Mouse (Mus musculus) MEL (cell line): ENCODE measurements around the gene Rtn4rl1.

ENCODE experiments used
- CTCF ChIP-seq, 3 experiments: IDR thresholded peaks in 2 of 3; conservative IDR thresholded peaks in 1 of 3; 2 replicates each; pipeline ENCODE4 v1.5.1; 2011 to 2012; ENCODE audit warnings: low read length in 3 of 3, low read depth in 2 of 3, mild to moderate bottlenecking in 2 of 3, improper control_type of control experiment in 1 of 3, inconsistent platforms in 1 of 3, mixed read lengths in 1 of 3, moderate library complexity in 1 of 3; ENCODE audit not compliant: control insufficient read depth in 1 of 3, insufficient read depth in 1 of 3, poor library complexity in 1 of 3, severe bottlenecking in 1 of 3
- GABPA ChIP-seq: IDR thresholded peaks from 2 replicates; pipeline ENCODE4 v1.6.1; 2012; ENCODE audit warnings: low read depth, mild to moderate bottlenecking, inconsistent platforms, low read length, improper control_type of control experiment, moderate library complexity
- NRF1 ChIP-seq: IDR thresholded peaks from 2 replicates; pipeline ENCODE4 v1.6.1; 2014; ENCODE audit warnings: low read depth, mild to moderate bottlenecking, inconsistent platforms, low read length, improper control_type of control experiment, moderate library complexity; ENCODE audit not compliant: poor library complexity, insufficient read depth, severe bottlenecking
- POLR2A ChIP-seq, 2 experiments: IDR thresholded peaks; 2 replicates each; pipeline ENCODE4 v1.6.1; 2011 to 2012; ENCODE audit warnings: low read length in 2 of 2, mild to moderate bottlenecking in 2 of 2, control low read depth in 1 of 2, improper control_type of control experiment in 1 of 2, low read depth in 1 of 2, moderate library complexity in 1 of 2; ENCODE audit not compliant: control insufficient read depth in 1 of 2, insufficient read depth in 1 of 2, poor library complexity in 1 of 2
- SMC3 ChIP-seq: IDR thresholded peaks from 2 replicates; pipeline ENCODE4 v1.6.1; 2011; ENCODE audit warnings: low read depth, low read length, improper control_type of control experiment
- UBTF ChIP-seq: IDR thresholded peaks from 2 replicates; pipeline ENCODE4 v1.6.1; 2012; ENCODE audit warnings: low read depth, mild to moderate bottlenecking, inconsistent platforms, low read length, improper control_type of control experiment, moderate library complexity, borderline replicate concordance; ENCODE audit not compliant: insufficient read depth
- USF1 ChIP-seq: IDR thresholded peaks from 2 replicates; pipeline ENCODE4 v1.6.1; 2014; ENCODE audit warnings: low read depth, mild to moderate bottlenecking, inconsistent platforms, low read length, improper control_type of control experiment, moderate library complexity
- USF2 ChIP-seq, 2 experiments: IDR thresholded peaks; 2 replicates each; pipeline ENCODE4 v1.6.1; 2011 to 2012; ENCODE audit warnings: improper control_type of control experiment in 2 of 2, low read length in 2 of 2, borderline replicate concordance in 1 of 2, inconsistent platforms in 1 of 2, low read depth in 1 of 2, mild to moderate bottlenecking in 1 of 2; ENCODE audit not compliant: insufficient read depth in 1 of 2

GRCm38 (mm10) chr11:75191841-75192240, 1.7 kb upstream of the Rtn4rl1 start:
- TF ChIP-seq UBTF (no peak), GABPA (no peak), POLR2A (IDR thresholded peaks at IDR 0.05; ENCODE audit: control insufficient read depth in 1 of 2, insufficient read depth in 1 of 2, low read depth in 1 of 2, low read length in 2 of 2, poor library complexity in 1 of 2) (no peak), USF1 (no peak), CTCF (IDR thresholded peaks at IDR 0.05 in 2 of 3, conservative IDR thresholded peaks at IDR 0.05 in 1 of 3; ENCODE audit: control insufficient read depth in 1 of 3, insufficient read depth in 1 of 3, low read depth in 2 of 3, low read length in 3 of 3, poor library complexity in 1 of 3, severe bottlenecking in 1 of 3) (no peak), NRF1 (no peak), SMC3 (no peak), USF2 (IDR thresholded peaks at IDR 0.05; ENCODE audit: borderline replicate concordance in 1 of 2, insufficient read depth in 1 of 2, low read depth in 1 of 2, low read length in 2 of 2) (no peak)
